Mouse (Mus musculus) hindbrain, embryonic 14.5 days (tissue): Measurements from ENCODE around the gene Uvssa. TPM values are rescaled to one million over a fixed set of nuclear protein-coding genes. Genes with fewer than 3 reads are reported as not detected.
A peak's percentile ranks its signal among the peaks of the same experiment; 100 is the strongest.

Experiments used
- ATAC-seq: fragments of 200-750 bp; cut with Nextera tagmentation; 2 replicates; pipeline ENCODE4 v1.8.0; 2017; ENCODE audit warnings: moderate number of reproducible peaks, mild to moderate bottlenecking, moderate TSS enrichment, moderate library complexity; ENCODE audit not compliant: low FRiP score
- DNase-seq: peaks from one replicate; pipeline ENCODE4 v3.0.0-alpha.2; 2015; ENCODE audit warnings: low spot score
- H3K27ac ChIP-seq: fragments of 300-500 bp; sonication (generic); 2 replicates; pipeline ENCODE4 v1.5.1; 2014; ENCODE audit warnings: mild to moderate bottlenecking, moderate library complexity
- H3K27me3 ChIP-seq: fragments of 300-500 bp; sonication (generic); 2 replicates; pipeline ENCODE4 v1.6.1; 2014; ENCODE audit warnings: mild to moderate bottlenecking, low read length, mixed read lengths; ENCODE audit not compliant: control insufficient read depth, insufficient read depth
- H3K36me3 ChIP-seq: fragments of 300-500 bp; sonication (generic); replicated peaks from 2 replicates; pipeline ENCODE4 v1.6.1; 2014; ENCODE audit not compliant: control insufficient read depth, insufficient read depth
- H3K4me1 ChIP-seq: fragments of 300-500 bp; sonication (generic); replicated peaks from 2 replicates; pipeline ENCODE4 v1.6.1; 2014; ENCODE audit warnings: antibody characterized with exemption, low read length, mixed read lengths; ENCODE audit not compliant: control insufficient read depth, insufficient read depth
- H3K4me2 ChIP-seq: fragments of 300-500 bp; sonication (generic); replicated peaks from 2 replicates; pipeline ENCODE4 v1.6.1; 2014; ENCODE audit warnings: mild to moderate bottlenecking, moderate library complexity
- H3K4me3 ChIP-seq: fragments of 300-500 bp; sonication (generic); replicated peaks from 2 replicates; pipeline ENCODE4 v1.5.1; 2014; ENCODE audit warnings: mild to moderate bottlenecking, low read length
- H3K9ac ChIP-seq: fragments of 300-500 bp; sonication (generic); 2 replicates; pipeline ENCODE4 v1.6.1; 2014
- H3K9me3 ChIP-seq: fragments of 300-500 bp; sonication (generic); 2 replicates; pipeline ENCODE4 v1.6.1; 2016; ENCODE audit warnings: low read length; ENCODE audit not compliant: control insufficient read depth
- WGBS: fragments of 180-500 bp; shearing (Covaris S2); extraction: QIAGEN DNeasy Blood & Tissue Kit; methylation state at CpG from one replicate; pipeline ENCODE4 v1.1.7; 2014; 5-methylcytosine and 5-hydroxymethylcytosine counted together
- polyA plus RNA-seq: library from polyadenylated mRNA; unstranded; fragments of >200 nt; fragmentation: Nextera tagmentation; extraction: Ambion mirVana; gene quantifications from 2 replicates; pipeline ENCODE4 v1.2.1, GENCODE M21; 2014

Uvssa gene
- polyA plus RNA-seq, 1 experiment from 2014 or later, result 8.3 TPM

DNA sequence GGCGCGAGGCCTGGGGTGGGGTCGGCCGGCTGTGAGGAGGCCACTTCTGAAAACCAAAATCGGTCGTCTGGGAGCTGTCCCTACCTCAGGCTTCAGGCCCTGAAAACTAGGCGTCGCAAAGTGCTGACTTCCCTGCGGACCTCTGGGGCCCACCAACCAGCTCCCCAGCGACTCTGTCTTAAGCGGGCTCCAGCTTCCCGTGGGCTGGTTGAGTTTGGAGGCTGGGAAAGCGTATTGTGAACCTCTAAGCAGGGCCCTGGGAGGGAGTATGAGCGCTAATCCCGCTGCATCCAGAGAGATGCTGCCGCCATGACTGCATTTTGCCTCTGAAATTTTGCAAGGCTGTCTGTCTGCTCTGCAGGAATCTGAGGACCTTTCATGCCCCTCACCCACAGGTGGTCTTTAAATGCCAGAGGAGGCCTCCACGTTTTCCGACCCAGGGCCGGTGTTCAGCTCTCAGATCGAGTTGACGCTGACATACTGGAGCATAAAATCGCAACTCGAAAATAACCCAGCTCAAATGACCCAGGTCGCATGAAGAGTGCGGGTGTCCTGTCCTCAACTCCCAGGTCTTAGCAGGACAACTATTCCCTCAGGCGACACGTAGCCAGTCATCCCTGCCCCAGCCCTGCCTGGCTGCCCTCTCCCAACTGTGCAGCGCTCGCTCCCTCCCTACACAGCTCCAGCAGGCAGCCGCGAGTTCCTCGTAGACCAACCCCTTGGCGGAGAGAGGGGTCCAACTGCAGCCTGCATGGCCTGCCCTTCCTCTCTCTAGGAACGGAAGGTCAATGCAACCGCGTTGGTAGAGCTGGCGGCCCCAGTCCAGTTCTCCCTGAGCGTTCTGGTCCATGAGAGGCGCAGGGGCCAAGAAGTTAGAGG is 53.9 kb downstream of the Uvssa start:
- H3K9me3 ChIP-seq, result no peaks in the 10 kb centered on the region
- H3K27ac ChIP-seq, result no peak overlapping the region
- H3K4me2 ChIP-seq, result peak overlapping the region; percentile 40; the same call in 1 of the 2 replicates
- ATAC-seq, result no peak
- H3K36me3 ChIP-seq, result no peaks in the 10 kb centered on the region
- peak overlapping the region; percentile 26 for H3K4me3 ChIP-seq
- peaks cover 97% of the 10 kb centered on the region for H3K27me3 ChIP-seq
- WGBS, result under 1% methylated on average over 39 of the region's 39 CpGs
- peak overlapping the region; percentile 24; the same call in 1 of the 2 replicates for H3K9ac ChIP-seq
- DNase-seq, result no peak
- peaks cover 7% of the 10 kb centered on the region; the same call in 1 of the 2 replicates for H3K4me1 ChIP-seq

DNA sequence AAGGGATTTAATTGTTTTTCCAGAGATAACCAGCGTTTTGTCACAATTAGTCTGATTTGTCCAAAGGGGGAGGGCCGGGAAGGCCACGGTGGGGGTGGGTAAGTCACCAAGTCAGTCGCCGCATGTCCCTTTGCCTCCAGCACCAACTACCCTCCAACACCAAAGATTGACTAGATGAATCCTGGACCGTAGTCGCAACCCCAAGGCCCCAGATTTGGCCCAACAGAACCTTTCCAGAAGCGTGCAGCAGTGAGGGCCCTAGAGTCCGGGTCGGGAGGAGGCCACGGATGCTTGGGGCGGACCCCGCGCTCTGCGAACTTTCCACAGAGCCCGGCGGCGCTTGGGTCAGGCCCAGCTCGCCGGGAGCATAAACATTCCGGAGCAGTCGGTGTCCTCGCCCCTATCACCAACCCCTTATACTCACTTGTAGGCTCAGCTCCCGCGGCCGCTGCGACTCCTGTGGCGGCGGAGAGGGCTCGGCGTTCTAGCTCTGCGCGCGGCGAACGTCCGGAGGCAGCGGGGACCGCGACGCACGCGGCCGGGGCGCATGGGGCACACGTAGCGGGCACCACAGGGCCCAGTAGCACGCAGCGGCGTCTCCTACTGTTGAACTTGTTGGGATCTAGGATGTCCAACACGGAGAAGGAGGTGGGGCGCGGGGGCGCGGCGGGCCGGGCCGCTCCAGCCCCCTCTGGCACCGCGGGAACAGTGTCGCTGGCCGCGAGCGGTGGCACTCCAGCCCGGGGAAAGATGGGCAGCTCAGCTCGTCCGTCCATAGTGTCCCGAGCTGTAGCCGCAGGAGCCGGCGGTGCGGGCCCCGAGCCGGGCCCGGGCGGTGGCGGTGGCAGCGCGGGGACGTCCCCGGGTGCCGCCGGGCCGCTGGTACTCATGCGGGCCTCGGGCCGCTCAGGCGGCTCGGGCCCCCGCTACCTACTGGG is 55.1 kb downstream of the Uvssa start, which contains the start of gene Nkx1-1:
TSS of gene Nkx1-1 (minus strand) at position 776 of the 938 bp plus-strand sequence.
- Histone ChIP-seq H3K4me2 (peak within 1 kb of the TSS; percentile 36), H3K36me3 (no peaks in the 10 kb centered on the region), H3K9ac (peak within 1 kb of the TSS; percentile 14; the same call in 1 of the 2 replicates), H3K9me3 (no peaks in the 10 kb centered on the region), H3K27me3 (peaks cover 97% of the 10 kb centered on the region), H3K4me3 (peak within 1 kb of the TSS; percentile 26), H3K27ac (peak within 1 kb of the TSS; percentile 49; the same call in 1 of the 2 replicates), H3K4me1 (peaks cover 7% of the 10 kb centered on the region; the same call in 1 of the 2 replicates)
- DNase-seq (no peak), ATAC-seq (no peak)
- WGBS, result under 1% methylated on average over 69 of the region's 90 CpGs

DNA sequence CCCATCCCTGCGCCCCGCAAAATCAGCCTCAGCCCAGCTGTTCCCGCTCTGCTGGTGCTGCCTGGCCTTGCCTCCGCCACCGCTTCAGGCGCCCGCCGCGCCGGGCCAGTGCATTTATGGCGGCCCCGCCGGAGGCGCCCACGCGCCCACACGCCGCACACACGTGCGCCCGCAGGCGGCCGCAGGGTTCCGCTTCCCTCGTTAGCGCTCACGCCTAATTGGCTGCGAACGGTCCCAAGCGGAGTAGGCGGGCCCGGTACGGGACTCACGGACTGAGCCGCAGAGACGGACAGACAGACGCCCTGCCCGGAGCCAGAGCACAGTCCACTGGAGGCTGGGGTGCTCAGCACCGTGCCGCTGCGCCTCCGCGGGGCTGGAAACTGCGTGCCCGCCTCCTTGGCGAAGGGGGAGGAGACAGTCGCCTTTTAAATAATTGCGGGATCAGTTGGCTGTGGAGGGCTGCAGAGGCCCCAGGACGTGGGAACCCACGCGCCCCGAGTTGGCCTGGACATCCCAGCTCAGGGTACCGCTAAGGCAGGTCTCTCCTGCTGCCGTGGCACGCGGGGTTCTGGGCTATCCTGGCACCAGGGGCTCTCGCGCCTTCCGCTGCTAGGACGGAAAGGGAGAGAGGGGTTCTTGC is 55.9 kb downstream of the Uvssa start:
- DNase-seq (no peak), ATAC-seq (peak; percentile 46; the same call in 1 of the 2 replicates)
- Histone ChIP-seq H3K36me3 (no peaks in the 10 kb centered on the region), H3K4me2 (peak overlapping the region; percentile 36), H3K9me3 (no peaks in the 10 kb centered on the region), H3K27me3 (peaks cover 97% of the 10 kb centered on the region), H3K4me3 (peak overlapping the region; percentile 26), H3K4me1 (peaks cover 7% of the 10 kb centered on the region; the same call in 1 of the 2 replicates), H3K27ac (no peak overlapping the region), H3K9ac (no peak overlapping the region)
- WGBS, result under 1% methylated on average over 56 of the region's 60 CpGs

DNA sequence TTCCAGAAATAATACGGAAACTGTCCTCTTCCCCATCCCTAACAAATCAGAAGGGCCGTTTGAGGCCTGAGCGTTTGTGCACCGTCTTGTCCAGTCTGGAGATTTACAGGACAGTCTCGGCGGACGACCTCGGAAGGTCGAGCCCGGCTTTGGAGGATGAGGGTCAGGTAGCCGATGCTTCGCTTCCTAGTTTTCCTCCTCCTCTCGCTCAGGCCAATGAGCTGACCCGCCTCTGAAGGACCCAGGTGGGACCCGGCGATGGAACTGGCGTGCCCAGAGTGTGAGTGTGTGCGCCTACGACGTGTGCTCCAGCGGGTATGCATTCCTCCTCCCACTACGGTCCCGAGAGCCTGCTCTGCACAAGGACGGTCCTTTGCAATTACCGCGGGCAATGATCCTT is 56.8 kb downstream of the Uvssa start:
- Histone ChIP-seq H3K4me1 (peaks cover 7% of the 10 kb centered on the region; the same call in 1 of the 2 replicates), H3K4me2 (peak overlapping the region; percentile 36), H3K27me3 (peaks cover 97% of the 10 kb centered on the region), H3K4me3 (no peak overlapping the region), H3K9me3 (no peaks in the 10 kb centered on the region), H3K27ac (no peak overlapping the region), H3K36me3 (no peaks in the 10 kb centered on the region), H3K9ac (no peak overlapping the region)
- ATAC-seq (no peak), DNase-seq (no peak)
- WGBS, result 1% methylated on average over 26 of the region's 26 CpGs

DNA sequence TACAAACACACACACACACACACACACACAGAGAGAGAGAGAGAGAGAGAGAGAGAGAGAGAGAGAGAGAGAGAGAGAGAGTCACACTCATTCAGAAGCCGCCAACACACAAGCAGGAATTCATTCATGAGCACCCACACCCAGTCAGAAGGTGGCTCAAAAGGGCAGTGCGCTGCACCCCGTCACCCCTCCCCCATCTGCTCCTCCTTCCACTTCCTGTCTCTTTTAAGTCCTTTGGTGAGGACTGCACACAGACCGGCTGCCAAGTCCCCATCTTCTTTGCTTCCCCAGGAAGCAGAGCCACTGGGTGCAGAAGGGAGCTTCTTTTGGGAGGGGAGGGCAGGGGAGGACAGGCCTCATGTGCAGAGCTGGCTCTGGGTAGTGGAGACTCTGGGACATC is 57.6 kb downstream of the Uvssa start:
- H3K36me3 ChIP-seq, result no peaks in the 10 kb centered on the region
- H3K27ac ChIP-seq, result no peak overlapping the region
- no peaks in the 10 kb centered on the region for H3K9me3 ChIP-seq
- ATAC-seq (no peak), DNase-seq (no peak)
- no peak overlapping the region for H3K4me3 ChIP-seq
- H3K4me1 ChIP-seq, result peaks cover 7% of the 10 kb centered on the region; the same call in 1 of the 2 replicates
- H3K27me3 ChIP-seq, result peaks cover 99% of the 10 kb centered on the region
- H3K9ac ChIP-seq, result no peak overlapping the region
- 4% methylated on average over 4 of the region's 4 CpGs for WGBS
- no peak overlapping the region for H3K4me2 ChIP-seq

DNA sequence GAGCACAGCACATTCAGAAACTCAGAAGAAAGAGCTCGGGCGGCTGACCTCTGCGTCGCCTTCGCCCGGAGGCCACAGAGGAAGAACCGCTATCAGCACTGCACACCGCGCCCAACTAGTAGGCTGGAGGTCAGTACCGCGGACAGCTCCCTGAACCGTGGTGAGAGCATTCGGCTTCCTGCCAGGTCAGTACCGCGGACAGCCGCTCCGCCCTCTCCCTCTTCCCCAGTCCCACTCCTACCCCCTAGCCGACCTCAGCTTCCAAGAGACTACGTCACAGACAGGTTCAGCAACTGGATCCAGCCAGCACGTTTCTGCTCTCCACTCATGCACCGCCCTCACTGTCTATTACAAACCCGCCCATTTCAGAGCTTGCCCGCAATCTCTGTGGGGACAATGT is 59.9 kb downstream of the Uvssa start:
- Histone ChIP-seq H3K4me2 (no peak overlapping the region), H3K27ac (no peak overlapping the region), H3K9me3 (no peaks in the 10 kb centered on the region), H3K27me3 (peaks cover 100% of the 10 kb centered on the region), H3K36me3 (no peaks in the 10 kb centered on the region), H3K4me3 (no peak overlapping the region), H3K9ac (no peak overlapping the region), H3K4me1 (peaks cover 14% of the 10 kb centered on the region)
- WGBS, result 2% methylated on average over 23 of the region's 23 CpGs
- DNase-seq (peak; percentile 81), ATAC-seq (peak; percentile 50; the same call in 1 of the 2 replicates)

DNA sequence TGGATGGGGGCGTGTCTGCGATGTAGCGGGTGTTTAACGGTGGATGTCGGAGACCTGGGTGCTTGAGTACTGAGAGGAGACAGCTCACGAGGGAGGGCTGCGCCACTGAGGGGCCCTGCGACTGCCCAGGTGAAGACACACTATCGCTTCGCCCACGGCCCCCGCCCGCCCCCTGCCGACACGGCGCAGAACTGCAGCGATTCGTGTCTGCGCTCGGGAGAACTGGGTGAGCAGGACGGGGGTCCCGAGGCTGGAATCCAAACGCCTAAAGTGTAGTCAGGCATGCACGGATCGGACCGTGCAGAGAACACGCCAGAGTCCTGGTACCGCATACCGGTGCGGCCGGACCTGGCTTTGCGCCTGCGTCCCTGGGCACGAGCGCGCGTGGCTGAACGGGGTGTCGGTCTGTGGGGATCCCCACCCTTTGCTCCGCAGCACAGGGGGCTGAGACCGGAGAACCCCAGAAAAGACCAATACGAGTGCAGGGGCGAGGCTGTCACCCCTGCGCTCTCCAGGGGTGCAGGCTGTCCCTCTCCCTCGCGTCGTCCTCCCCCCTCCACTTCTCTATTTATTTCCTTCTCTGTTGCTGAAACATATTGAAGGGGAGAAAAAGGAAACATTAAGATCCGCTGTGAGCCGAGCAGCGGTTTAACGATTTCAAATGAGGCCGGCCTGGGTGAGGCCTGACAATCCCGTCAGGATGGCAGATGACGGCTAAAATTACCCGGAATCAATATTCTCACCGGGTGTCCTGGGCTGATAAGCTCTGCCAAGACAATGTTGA is 64.8 kb downstream of the Uvssa start:
- H3K4me1 ChIP-seq, result peaks cover 7% of the 10 kb centered on the region
- H3K9ac ChIP-seq, result peak overlapping the region; percentile 52
- peaks cover 78% of the 10 kb centered on the region for H3K27me3 ChIP-seq
- H3K27ac ChIP-seq, result no peak overlapping the region
- WGBS, result 4% methylated on average over 55 of the region's 56 CpGs
- H3K4me2 ChIP-seq, result peak overlapping the region; percentile 75
- H3K4me3 ChIP-seq, result peak overlapping the region; percentile 35
- H3K9me3 ChIP-seq, result no peaks in the 10 kb centered on the region
- H3K36me3 ChIP-seq, result no peaks in the 10 kb centered on the region
- DNase-seq (no peak), ATAC-seq (peak; percentile 44; the same call in 1 of the 2 replicates)

DNA sequence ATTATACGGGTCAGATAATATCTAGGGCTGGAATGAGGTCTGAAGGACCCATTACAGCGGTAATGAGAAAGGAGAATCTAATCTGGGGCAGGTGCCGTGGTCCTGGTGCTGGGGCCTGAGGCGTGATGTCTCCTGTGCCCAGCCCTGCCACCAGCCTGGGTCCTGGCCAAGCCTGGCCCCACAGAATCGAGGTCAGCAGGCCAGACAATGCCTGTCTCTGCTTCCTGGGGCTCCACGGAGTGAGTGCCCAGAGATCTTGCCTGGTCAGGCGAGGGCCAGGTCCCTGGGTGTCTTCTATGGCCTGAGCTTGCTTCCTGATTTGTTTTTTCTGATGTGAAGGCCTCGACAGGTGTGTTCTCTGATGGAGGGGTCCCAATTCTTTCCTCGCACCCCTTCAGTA is 65.4 kb downstream of the Uvssa start:
- H3K4me2 ChIP-seq, result no peak overlapping the region
- no peak overlapping the region for H3K27ac ChIP-seq
- H3K4me3 ChIP-seq, result no peak overlapping the region
- H3K9ac ChIP-seq, result no peak overlapping the region
- 41% methylated on average over 9 of the region's 9 CpGs for WGBS
- peaks cover 72% of the 10 kb centered on the region for H3K27me3 ChIP-seq
- no peak for DNase-seq
- H3K9me3 ChIP-seq, result no peaks in the 10 kb centered on the region
- ATAC-seq, result no peak
- H3K36me3 ChIP-seq, result no peaks in the 10 kb centered on the region
- peaks cover 7% of the 10 kb centered on the region for H3K4me1 ChIP-seq
